Mouse (Mus musculus) T-helper 1 cell (primary cell): ENCODE measurements around the gene Fam107b.

Source experiments
- in situ Hi-C: fragments of 300-600 bp; cut with MboI, MseI; formaldehyde crosslinking; loops from one replicate; pipeline ENCODE4 v1.15.1; 2025; ENCODE audit warnings: high pct_unique_total_duplicates

The Fam107b gene

GRCm38 (mm10) chr2:3608868-3609854, 38.9 kb downstream of the Fam107b start:
- in situ Hi-C loops: no loop called here

DNA sequence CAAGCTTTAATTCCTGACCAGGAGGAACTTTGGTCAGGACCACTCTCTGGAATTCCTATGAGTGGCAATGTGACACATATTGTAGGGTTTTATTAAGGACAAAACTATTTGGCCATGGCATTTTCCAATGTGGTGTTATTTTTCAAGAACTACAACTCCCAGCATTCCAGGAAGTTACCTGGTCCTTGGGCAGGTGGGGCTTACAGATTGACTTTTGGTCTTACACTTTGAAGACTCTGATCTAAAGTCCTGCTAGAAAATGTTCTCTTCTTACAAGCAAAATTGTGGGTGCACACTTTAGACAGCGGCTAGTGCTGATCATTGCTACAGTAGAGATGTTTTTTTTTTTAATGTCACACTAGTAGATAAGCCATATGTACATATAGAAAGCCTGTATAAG, 48.2 kb downstream of the Fam107b start:
- in situ Hi-C loops: no loop called here

DNA sequence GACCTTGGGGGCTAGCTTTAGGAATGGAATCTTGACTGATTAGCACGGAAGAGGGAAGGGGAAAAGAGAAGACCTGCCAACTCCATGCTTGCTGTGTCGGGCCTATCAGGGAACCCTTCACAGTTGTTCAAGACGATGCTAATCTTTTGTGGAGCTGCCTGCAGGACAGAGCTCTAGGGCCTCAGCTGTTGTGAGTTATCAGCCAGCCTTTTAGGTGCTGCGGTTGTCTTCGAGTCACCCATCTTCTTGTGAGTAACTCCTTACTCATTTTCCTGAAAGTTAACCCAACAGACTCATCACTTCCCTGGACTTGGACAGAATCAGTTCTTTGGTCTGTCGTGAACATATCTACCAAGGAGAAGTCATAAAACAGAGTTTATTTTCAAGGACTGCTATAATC, 51.3 kb downstream of the Fam107b start:
- in situ Hi-C loops: no loop called here

DNA sequence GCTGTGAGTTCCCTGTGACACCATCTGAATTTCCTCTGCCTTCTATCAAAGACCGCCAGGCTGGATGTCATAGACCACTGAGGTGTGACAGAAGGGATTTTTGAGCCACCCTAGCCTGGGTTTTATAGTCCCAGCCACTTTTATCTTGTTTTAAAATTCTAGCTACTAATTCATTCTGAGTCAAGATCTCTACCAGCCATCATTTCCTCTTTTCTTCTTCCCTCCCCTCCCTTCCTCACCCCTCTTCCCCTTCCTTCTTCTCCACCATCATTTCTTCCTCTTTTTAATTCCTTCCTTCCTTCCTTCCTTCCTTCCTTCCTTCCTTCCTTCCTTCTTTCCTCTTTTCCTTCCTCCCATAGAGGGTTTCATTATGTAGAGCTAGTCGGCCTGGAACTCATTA, 51.9 kb downstream of the Fam107b start:
- in situ Hi-C loops: no loop called here

DNA sequence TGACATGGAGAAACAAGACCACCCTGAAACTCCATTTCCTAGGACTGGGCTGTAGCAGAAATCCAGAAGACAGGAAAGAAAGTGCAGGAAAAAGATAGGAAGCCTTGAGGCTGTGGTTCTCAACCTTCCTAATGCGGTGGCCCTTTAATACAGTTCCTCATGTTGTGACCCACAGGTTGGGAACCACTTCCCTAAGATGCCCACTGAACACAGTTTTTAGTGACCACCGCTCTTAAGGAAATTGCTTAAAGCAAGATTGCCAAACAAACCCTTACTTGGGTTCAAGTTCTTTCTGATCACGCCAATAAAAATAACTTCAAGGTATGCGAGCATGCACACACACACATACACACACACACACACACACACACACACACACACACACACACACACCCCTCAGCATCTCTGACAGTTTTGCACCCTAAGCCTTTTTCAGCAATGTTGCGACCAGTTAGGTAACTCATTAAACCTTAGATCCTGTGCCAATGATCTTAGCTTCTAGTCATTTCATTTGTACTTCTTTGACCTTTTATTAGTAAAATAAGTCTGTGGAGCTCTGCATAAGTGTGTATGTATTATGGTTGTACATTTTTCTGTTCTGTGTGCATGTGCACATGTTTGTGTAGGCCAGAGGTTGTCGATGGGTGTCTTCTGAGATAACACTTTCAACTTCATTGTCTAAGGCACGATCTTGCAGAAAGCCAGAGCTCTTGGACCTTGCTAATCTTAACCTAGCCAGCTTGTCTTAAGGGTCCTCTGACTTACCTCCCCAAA, 53.1 kb downstream of the Fam107b start:
- in situ Hi-C loops: no loop called here

- in situ Hi-C loops: no loop called here
Observed at GRCm38 (mm10) chr2:3623981-3624584, 53.8 kb downstream of the Fam107b start.

DNA sequence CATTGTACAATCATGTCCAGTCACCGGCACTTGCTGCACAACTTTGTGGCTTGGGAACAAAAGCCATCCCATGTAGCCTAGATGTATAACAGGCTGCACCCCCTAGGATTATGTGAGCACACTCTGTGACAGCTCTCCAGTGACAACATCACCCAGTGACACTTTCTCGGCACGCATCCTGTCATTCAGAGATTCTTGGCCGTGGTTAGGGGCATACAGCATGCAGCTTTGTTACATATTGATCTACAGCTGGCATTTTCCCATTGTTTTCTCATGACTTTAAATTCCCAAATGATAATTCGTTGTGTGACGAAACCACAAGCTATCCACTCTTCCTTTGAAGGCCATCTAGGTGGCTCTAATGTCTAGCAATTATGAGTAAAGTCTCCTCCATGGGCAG, 58.8 kb downstream of the Fam107b start:
- in situ Hi-C loops: no loop called here

GRCm38 (mm10) chr2:3629741-3630140, 59.5 kb downstream of the Fam107b start:
- in situ Hi-C loops: no loop called here

GRCm38 (mm10) chr2:3630769-3631477, 60.6 kb downstream of the Fam107b start:
- in situ Hi-C loops: no loop called here

DNA sequence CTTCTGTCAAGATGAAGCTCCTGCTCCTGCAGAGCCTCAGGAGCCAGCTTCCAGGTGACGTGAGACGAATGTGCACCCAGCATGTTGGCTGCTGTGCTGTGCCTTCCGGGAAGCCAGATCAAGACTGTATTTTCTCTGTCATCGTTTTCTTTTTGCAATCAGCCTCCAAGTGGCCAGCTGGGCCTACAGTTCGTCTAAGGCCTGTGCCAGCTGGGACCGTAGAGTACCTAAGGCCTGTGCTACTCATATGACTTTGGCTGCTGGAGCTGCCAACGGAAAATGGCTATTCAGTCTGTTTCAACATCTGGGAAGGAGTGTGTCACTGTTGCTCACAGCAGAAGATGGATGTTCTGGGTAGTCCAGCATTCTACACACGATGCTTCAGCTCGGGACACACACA, 62.8 kb downstream of the Fam107b start:
- in situ Hi-C loops: no loop called here

DNA sequence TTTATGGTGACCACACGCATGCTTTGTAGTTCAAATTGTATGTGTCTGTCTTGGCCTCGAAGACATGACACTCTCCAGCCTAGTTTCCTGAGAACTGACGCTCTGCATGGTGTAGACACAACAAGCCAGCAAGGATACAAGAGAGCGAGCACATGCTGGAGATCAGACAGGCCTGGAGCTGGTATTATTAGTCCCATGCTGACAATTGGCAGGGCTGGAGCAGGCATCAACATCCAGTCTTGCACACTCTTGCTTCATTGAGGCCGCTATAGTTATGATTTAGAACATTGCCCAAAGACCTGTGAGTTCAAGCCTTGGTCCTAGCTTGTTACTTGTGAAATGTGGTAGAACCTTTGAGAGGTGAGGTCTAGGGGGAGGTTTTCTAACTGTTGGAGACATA, 66.5 kb downstream of the Fam107b start:
- in situ Hi-C loops: no loop called here

DNA sequence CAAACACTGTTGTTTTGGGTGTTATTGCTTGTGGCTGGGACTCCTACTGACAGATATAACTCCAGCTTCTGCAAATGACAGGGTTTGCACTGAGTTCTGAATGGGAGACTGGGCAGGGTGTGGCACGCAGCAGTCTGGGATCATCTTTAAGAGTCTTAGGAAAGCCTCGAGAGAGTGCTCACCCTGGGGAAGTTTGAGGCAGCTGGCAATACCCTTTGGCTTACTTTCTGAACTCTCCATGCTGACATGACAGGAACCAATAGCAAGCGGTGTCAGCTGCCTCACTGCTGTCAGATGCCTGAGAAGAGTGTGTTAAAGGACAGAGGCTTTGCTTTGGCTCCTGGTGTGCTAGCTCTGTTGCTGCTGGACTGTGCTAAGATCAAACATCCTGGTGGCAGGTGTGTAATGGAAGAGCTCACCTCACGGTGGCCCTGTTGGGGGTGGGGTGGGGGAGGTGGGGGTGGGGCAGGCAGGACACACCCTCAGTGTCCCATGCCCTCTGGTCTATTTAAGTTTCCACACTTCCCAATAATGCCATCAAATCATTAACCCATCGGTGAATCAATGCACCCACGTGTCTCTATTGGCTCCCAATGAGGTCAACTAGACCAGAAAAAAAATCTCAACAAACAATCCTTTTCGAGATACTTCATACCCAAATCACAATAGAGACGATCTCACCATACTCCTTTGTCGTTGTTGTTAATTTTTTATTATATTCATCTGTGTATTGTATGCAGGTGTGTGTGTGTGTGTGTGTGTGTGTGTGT, 70.9 kb downstream of the Fam107b start:
- in situ Hi-C loops: no loop called here

DNA sequence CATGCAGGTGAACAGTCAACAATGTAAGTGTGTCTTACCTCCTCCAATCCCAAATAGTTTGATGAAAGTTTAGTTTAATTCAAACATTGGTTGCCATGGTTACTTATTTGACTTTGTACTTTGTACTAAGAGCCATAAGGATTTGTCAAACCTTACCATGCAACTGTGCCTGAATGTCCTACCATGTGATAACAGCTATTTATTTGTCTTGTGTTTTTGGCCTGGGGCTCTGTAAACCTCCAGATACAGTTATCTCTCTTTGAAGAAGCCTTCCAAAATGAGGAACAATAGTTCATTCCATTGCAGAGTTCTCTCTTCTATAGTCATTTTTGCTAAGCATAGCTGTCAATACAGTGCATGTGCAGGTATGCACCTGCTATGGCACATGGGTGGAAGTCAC, 72.7 kb downstream of the Fam107b start:
- in situ Hi-C loops: no loop called here

GRCm38 (mm10) chr2:3645741-3646140, 75.5 kb downstream of the Fam107b start:
- in situ Hi-C loops: no loop called here

GRCm38 (mm10) chr2:3649171-3649570, 78.9 kb downstream of the Fam107b start:
- in situ Hi-C loops: no loop called here

- in situ Hi-C loops: no loop called here
Observed at GRCm38 (mm10) chr2:3654606-3655005, 84.3 kb downstream of the Fam107b start.

- in situ Hi-C loops: no loop called here
Observed at GRCm38 (mm10) chr2:3656091-3656490, 85.8 kb downstream of the Fam107b start.

DNA sequence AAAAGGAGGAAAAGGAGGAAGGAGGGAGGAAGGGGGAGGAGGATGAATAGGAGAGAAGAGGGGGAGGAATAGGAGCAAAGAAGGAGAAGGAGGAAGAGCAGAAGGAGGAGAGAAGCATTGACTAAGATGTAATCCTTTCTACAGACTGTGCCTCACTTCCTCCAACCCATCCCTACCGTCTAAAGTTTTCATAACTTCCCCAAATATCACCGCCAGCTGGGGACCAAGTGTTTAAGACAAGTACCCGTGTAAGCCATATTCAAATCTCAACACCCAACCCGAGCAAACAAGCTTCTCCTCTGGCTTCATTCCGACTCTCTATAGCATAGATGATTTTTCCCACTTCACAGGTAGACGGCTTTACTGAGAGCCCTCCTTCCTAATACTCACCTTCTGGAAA, 86.5 kb downstream of the Fam107b start:
- in situ Hi-C loops: no loop called here

DNA sequence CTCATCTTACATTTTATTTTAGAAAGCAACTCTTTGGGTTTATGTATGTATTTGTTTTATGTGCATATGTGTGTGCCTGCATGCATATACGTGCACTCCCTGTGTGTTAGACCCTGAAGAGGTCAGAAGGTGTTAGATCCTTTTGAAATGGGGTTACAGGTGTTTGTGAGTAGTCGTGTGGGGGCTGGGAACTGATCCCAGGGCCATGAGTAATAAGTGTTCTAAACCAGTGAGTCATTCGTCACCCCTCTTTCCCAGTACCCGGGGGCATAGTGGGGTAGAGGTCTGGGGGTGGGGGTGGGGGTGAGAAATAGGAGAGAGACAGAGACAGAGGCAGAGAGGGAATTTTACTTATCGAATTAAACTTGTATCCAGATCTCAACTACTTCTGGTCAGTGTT, 87.1 kb downstream of the Fam107b start:
- in situ Hi-C loops: no loop called here

DNA sequence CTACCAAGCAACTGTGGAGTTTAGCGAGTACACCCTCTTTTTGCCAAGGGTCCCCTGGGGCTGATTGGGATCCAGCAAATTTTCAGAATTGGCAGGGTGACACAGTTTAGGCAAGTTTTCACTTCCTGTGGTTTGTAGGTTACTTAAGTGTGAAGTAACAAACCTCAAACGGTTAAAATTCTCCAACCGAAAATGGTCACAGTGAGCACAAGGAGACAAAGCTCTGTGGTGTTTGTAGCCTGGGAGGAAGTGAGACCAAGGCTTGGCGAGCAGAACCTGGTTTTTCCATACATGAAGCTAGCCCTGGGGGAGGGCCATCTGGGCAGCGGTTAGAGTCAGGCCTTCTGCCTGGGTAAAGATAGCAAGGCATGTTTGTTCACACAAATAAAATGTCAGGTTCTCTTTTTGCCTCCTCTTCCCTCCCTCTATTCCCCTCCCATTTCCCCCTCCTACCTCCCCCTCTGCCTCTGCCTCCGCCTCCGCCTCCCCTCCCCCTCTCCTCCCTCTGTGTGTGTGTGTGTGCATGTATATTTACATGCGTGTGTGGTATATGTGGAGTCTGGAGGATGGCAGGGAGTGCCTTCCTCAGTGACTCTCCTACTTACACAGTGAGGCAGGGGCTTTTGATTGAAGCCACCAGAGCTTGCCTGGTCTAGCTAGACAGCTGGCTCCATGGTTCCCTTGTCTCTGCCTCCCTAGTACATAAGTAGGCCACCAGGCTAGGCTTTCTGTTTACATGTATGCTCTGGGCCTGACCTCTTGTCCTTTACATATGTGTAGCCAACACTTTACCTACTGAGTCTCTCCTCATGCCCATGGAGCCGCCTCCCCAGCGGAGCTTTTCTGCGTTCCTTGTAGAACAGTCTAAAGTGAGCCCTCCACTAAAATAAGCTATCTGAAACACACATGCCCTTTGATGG, 87.8 kb downstream of the Fam107b start:
- in situ Hi-C loops: no loop called here
